Mouse (Mus musculus): ENCODE results near the gene Omp. TPM values are rescaled to one million over a fixed set of nuclear protein-coding genes. Genes with fewer than 3 reads are reported as not detected.

Omp gene
- polyA plus RNA-seq, 1 experiment from 2014 or later, result 0.49 TPM

GRCm38 (mm10) chr7:98108636-98109430 lies 36.5 kb downstream of the Omp start:
- 77% methylated on average over 16 of the region's 16 CpGs for WGBS
- Histone ChIP-seq H3K36me3 (ENCODE audit: insufficient read depth, low read length) (no peaks in the 10 kb centered on the region), H3K27me3 (ENCODE audit: insufficient read depth, low read length) (peaks cover 12% of the 10 kb centered on the region; the same call in 1 of the 2 replicates), H3K4me1 (ENCODE audit: insufficient read depth, low read length) (peaks cover 32% of the 10 kb centered on the region), H3K9ac (replicated peaks; ENCODE audit: low read length) (no peak overlapping the region), H3K27ac (ENCODE audit: low read length) (no peak overlapping the region), H3K4me2 (replicated peaks; ENCODE audit: low read depth, low read length) (no peak overlapping the region), H3K4me3 (ENCODE audit: low read length) (no peak overlapping the region), H3K9me3 (ENCODE audit: low read length) (no peaks in the 10 kb centered on the region)
- ATAC-seq (ENCODE audit: low FRiP score, low TSS enrichment), result no peak

GRCm38 (mm10) chr7:98106272-98106671 lies 39.0 kb downstream of the Omp start:
- H3K4me1 ChIP-seq (ENCODE audit: insufficient read depth, low read length), result peaks cover 34% of the 10 kb centered on the region
- H3K9ac ChIP-seq (replicated peaks; ENCODE audit: low read length), result no peak overlapping the region
- no peaks in the 10 kb centered on the region for H3K9me3 ChIP-seq (ENCODE audit: low read length)
- H3K27me3 ChIP-seq (ENCODE audit: insufficient read depth, low read length), result peaks cover 10% of the 10 kb centered on the region; the same call in 1 of the 2 replicates
- no peaks in the 10 kb centered on the region for H3K36me3 ChIP-seq (ENCODE audit: insufficient read depth, low read length)
- no peak overlapping the region for H3K4me2 ChIP-seq (replicated peaks; ENCODE audit: low read depth, low read length)
- no peak for ATAC-seq (ENCODE audit: low FRiP score, low TSS enrichment)
- peak overlapping the region; percentile 86; the same call in 1 of the 2 replicates for H3K27ac ChIP-seq (ENCODE audit: low read length)
- 78% methylated on average over 7 of the region's 7 CpGs for WGBS
- no peak overlapping the region for H3K4me3 ChIP-seq (ENCODE audit: low read length)

GRCm38 (mm10) chr7:98104481-98105435 lies 40.5 kb downstream of the Omp start:
- Histone ChIP-seq H3K27ac (ENCODE audit: low read length) (peak overlapping the region; percentile 86), H3K9me3 (ENCODE audit: low read length) (no peaks in the 10 kb centered on the region), H3K27me3 (ENCODE audit: insufficient read depth, low read length) (no peaks in the 10 kb centered on the region), H3K9ac (replicated peaks; ENCODE audit: low read length) (0 out of 2 replicates have a peak overlapping the region, but pooled peaks have one; percentile 47), H3K4me3 (ENCODE audit: low read length) (no peak overlapping the region), H3K4me1 (ENCODE audit: insufficient read depth, low read length) (peaks cover 29% of the 10 kb centered on the region), H3K4me2 (replicated peaks; ENCODE audit: low read depth, low read length) (no peak overlapping the region), H3K36me3 (ENCODE audit: insufficient read depth, low read length) (no peaks in the 10 kb centered on the region)
- peak; percentile 89 for ATAC-seq (ENCODE audit: low FRiP score, low TSS enrichment)
- WGBS, result 25% methylated on average over 16 of the region's 16 CpGs

- WGBS, result 54% methylated on average over 5 of the region's 5 CpGs
- peaks cover 29% of the 10 kb centered on the region for H3K4me1 ChIP-seq (ENCODE audit: insufficient read depth, low read length)
- no peak overlapping the region for H3K9ac ChIP-seq (replicated peaks; ENCODE audit: low read length)
- H3K27ac ChIP-seq (ENCODE audit: low read length), result peak overlapping the region; percentile 86
- no peaks in the 10 kb centered on the region for H3K27me3 ChIP-seq (ENCODE audit: insufficient read depth, low read length)
- H3K9me3 ChIP-seq (ENCODE audit: low read length), result no peaks in the 10 kb centered on the region
- no peak overlapping the region for H3K4me2 ChIP-seq (replicated peaks; ENCODE audit: low read depth, low read length)
- 0 out of 2 replicates have a peak, but pooled peaks have one; percentile 1 for ATAC-seq (ENCODE audit: low FRiP score, low TSS enrichment)
- no peak overlapping the region for H3K4me3 ChIP-seq (ENCODE audit: low read length)
- no peaks in the 10 kb centered on the region for H3K36me3 ChIP-seq (ENCODE audit: insufficient read depth, low read length)
Observed at GRCm38 (mm10) chr7:98103942-98104292, 41.4 kb downstream of the Omp start.

GRCm38 (mm10) chr7:98103002-98103941 lies 42.0 kb downstream of the Omp start:
- peak overlapping the region; percentile 86; the same call in 1 of the 2 replicates for H3K27ac ChIP-seq (ENCODE audit: low read length)

GRCm38 (mm10) chr7:98102488-98102887 lies 42.8 kb downstream of the Omp start:
- H3K36me3 ChIP-seq (ENCODE audit: insufficient read depth, low read length), result peaks cover 4% of the 10 kb centered on the region
- no peak for ATAC-seq (ENCODE audit: low FRiP score, low TSS enrichment)
- peak overlapping the region; percentile 58 for H3K9ac ChIP-seq (replicated peaks; ENCODE audit: low read length)
- H3K27me3 ChIP-seq (ENCODE audit: insufficient read depth, low read length), result no peaks in the 10 kb centered on the region
- H3K9me3 ChIP-seq (ENCODE audit: low read length), result peaks cover 4% of the 10 kb centered on the region; the same call in 1 of the 2 replicates
- H3K4me3 ChIP-seq (ENCODE audit: low read length), result no peak overlapping the region
- peaks cover 29% of the 10 kb centered on the region for H3K4me1 ChIP-seq (ENCODE audit: insufficient read depth, low read length)
- H3K27ac ChIP-seq (ENCODE audit: low read length), result no peak overlapping the region
- 96% methylated on average over 11 of the region's 11 CpGs for WGBS
- peak overlapping the region; percentile 46; the same call in 1 of the 2 replicates for H3K4me2 ChIP-seq (replicated peaks; ENCODE audit: low read depth, low read length)

More at GRCm38 (mm10) chr7:98103002-98103941, 42.0 kb downstream of the Omp start:
- Histone ChIP-seq H3K36me3 (ENCODE audit: insufficient read depth, low read length) (no peaks in the 10 kb centered on the region), H3K4me3 (ENCODE audit: low read length) (peak overlapping the region; percentile 20), H3K9ac (replicated peaks; ENCODE audit: low read length) (peak overlapping the region; percentile 58), H3K4me2 (replicated peaks; ENCODE audit: low read depth, low read length) (peak overlapping the region; percentile 46), H3K4me1 (ENCODE audit: insufficient read depth, low read length) (peaks cover 29% of the 10 kb centered on the region), H3K27me3 (ENCODE audit: insufficient read depth, low read length) (no peaks in the 10 kb centered on the region), H3K9me3 (ENCODE audit: low read length) (no peaks in the 10 kb centered on the region)
- ATAC-seq (ENCODE audit: low FRiP score, low TSS enrichment), result 0 out of 2 replicates have a peak, but pooled peaks have one; percentile 14
- 14% methylated on average over 24 of the region's 26 CpGs for WGBS

GRCm38 (mm10) chr7:98097557-98097956 lies 47.7 kb downstream of the Omp start:
- Histone ChIP-seq H3K9me3 (ENCODE audit: low read length) (peaks cover 13% of the 10 kb centered on the region; the same call in 1 of the 2 replicates), H3K4me3 (ENCODE audit: low read length) (no peak overlapping the region), H3K9ac (replicated peaks; ENCODE audit: low read length) (no peak overlapping the region), H3K27me3 (ENCODE audit: insufficient read depth, low read length) (no peaks in the 10 kb centered on the region), H3K4me1 (ENCODE audit: insufficient read depth, low read length) (no peaks in the 10 kb centered on the region), H3K4me2 (replicated peaks; ENCODE audit: low read depth, low read length) (no peak overlapping the region), H3K27ac (ENCODE audit: low read length) (no peak overlapping the region), H3K36me3 (ENCODE audit: insufficient read depth, low read length) (peaks cover 15% of the 10 kb centered on the region)
- WGBS, result 94% methylated on average over 8 of the region's 8 CpGs
- no peak for ATAC-seq (ENCODE audit: low FRiP score, low TSS enrichment)

- Histone ChIP-seq H3K9me3 (ENCODE audit: low read length) (peaks cover 13% of the 10 kb centered on the region; the same call in 1 of the 2 replicates), H3K27me3 (ENCODE audit: insufficient read depth, low read length) (no peaks in the 10 kb centered on the region), H3K27ac (ENCODE audit: low read length) (no peak overlapping the region), H3K4me2 (replicated peaks; ENCODE audit: low read depth, low read length) (no peak overlapping the region), H3K4me3 (ENCODE audit: low read length) (no peak overlapping the region), H3K9ac (replicated peaks; ENCODE audit: low read length) (no peak overlapping the region), H3K4me1 (ENCODE audit: insufficient read depth, low read length) (no peaks in the 10 kb centered on the region), H3K36me3 (ENCODE audit: insufficient read depth, low read length) (peaks cover 15% of the 10 kb centered on the region)
- ATAC-seq (ENCODE audit: low FRiP score, low TSS enrichment), result no peak
- WGBS, result 92% methylated on average over 4 of the region's 4 CpGs
Observed at GRCm38 (mm10) chr7:98095852-98096251, 49.5 kb downstream of the Omp start.
